Mouse (Mus musculus): ENCODE results near the gene Akirin1. TPM values are rescaled to one million over a fixed set of nuclear protein-coding genes. Genes with fewer than 3 reads are reported as not detected.

Gene Akirin1
- 47.1 and 48.2 TPM in 2 replicates for polyA plus RNA-seq (2015; fragmentation: Nextera tagmentation; extraction: Ambion mirVana)

GRCm38 (mm10) chr4:123750152-123750651 is at the start of gene Akirin1:
Gene Akirin1, minus strand, starts transcription at chr4:123750345.
- Histone ChIP-seq H3K9me3 (no peaks in the 10 kb centered on the region), H3K4me1 (peaks cover 11% of the 10 kb centered on the region), H3K36me3 (no peaks in the 10 kb centered on the region), H3K4me3 (replicated peaks) (peak within 1 kb of the TSS; percentile 99), H3K27ac (peak within 1 kb of the TSS; percentile 85), H3K9ac (peak within 1 kb of the TSS; percentile 92), H3K4me2 (peak within 1 kb of the TSS; percentile 86), H3K27me3 (replicated peaks) (no peaks in the 10 kb centered on the region)
- peak; percentile 98 for ATAC-seq (ENCODE audit: insufficient read depth, low FRiP score, low read depth)
- 0% methylated on average over 44 of the region's 46 CpGs for WGBS

DNA sequence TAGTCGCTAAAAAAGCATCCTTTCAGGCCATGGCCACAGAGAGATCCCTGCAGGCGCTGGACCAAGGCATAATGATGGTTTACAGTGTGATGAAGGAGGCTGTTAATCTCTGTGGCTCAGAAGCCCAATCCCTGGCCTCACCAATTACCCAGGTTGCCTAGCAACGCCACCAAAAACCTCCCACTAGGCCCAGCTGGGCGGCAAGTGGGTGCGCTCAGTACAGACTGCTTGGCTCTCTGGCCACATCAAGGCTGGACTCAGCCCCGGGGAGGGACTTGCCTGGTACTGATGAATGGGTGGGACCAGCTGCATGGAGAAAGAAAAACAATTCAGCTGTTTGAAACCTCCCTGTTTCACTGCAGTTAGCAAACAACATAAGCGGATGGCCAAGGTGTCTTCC is 47.7 kb upstream of the Akirin1 start:
- 54% methylated on average over 7 of the region's 7 CpGs for WGBS
- Histone ChIP-seq H3K4me1 (no peaks in the 10 kb centered on the region), H3K9ac (no peak overlapping the region), H3K27ac (no peak overlapping the region), H3K4me2 (no peak overlapping the region), H3K36me3 (no peaks in the 10 kb centered on the region), H3K27me3 (replicated peaks) (no peaks in the 10 kb centered on the region), H3K9me3 (no peaks in the 10 kb centered on the region), H3K4me3 (replicated peaks) (no peak overlapping the region)
- ATAC-seq (ENCODE audit: insufficient read depth, low FRiP score, low read depth), result no peak

DNA sequence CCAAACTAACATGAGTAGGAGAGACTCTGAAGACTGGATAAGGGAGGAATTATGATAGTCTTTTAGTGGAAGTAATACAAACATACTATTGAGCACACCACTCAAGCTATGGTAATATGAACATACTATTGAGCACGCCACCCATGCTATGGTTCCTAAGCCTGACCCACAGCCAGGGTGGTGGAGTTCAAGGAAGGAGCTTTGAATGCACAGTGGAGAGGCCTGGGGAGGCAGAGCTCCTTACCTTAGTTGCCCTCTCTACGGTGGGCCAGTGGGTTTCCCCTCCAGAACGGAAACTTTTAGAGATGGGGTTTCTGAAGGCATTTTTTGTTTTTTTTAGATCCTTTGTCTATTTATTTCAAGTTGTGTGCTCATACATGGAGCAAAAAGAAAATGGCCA is 47.3 kb upstream of the Akirin1 start:
- Histone ChIP-seq H3K27me3 (replicated peaks) (no peaks in the 10 kb centered on the region), H3K36me3 (no peaks in the 10 kb centered on the region), H3K4me3 (replicated peaks) (no peak overlapping the region), H3K4me1 (no peaks in the 10 kb centered on the region), H3K4me2 (no peak overlapping the region), H3K9ac (no peak overlapping the region), H3K27ac (no peak overlapping the region), H3K9me3 (no peaks in the 10 kb centered on the region)
- ATAC-seq (ENCODE audit: insufficient read depth, low FRiP score, low read depth), result no peak
- WGBS, result 85% methylated on average over 3 of the region's 3 CpGs

DNA sequence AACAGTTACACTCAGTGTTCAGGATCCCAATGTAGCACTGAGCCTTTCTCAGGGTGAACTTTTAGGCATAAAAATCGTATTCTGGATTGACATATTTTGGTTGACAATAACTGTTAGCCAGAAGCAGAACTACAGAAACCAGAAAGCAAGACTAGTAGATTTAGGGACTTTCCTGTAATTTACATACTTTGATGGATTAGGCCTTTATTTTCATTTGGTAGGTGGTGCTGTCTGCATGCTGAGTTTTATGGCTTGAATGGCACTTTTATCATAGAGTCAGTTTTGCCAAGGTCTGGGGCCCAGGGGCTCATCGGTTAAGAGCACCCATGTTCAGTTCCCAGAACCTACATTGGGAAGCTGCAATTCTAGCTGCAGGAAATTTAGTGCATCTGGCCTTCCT is 44.9 kb upstream of the Akirin1 start:
- H3K4me3 ChIP-seq (replicated peaks), result no peak overlapping the region
- WGBS, result 67% methylated on average over 2 of the region's 2 CpGs
- H3K27ac ChIP-seq, result no peak overlapping the region
- ATAC-seq (ENCODE audit: insufficient read depth, low FRiP score, low read depth), result no peak
- H3K9ac ChIP-seq, result no peak overlapping the region
- no peaks in the 10 kb centered on the region for H3K27me3 ChIP-seq (replicated peaks)
- H3K4me1 ChIP-seq, result no peaks in the 10 kb centered on the region
- H3K4me2 ChIP-seq, result no peak overlapping the region
- H3K36me3 ChIP-seq, result no peaks in the 10 kb centered on the region
- H3K9me3 ChIP-seq, result no peaks in the 10 kb centered on the region

DNA sequence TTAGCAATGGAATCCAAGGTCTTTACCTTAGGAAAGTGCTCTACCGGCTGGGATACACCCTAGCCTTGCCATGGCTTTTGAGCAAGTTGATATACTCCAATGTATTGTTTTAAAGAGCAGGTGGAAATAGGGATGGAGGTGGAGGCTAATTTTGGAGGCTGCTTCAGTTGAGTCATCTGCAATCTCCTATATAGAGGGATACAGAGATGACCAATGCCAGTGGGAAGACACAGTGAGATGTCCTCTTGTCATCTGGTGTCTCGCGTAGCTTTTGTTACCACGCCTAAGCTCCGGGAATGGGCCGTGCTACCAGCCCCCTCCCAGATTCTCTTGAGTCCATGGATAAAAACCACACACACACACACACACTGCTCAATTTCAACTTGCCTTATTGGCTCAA is 43.0 kb upstream of the Akirin1 start:
- Histone ChIP-seq H3K4me1 (0 out of 2 replicates have a peak, but pooled peaks cover 3% of the 10 kb centered on the region), H3K27me3 (replicated peaks) (no peaks in the 10 kb centered on the region), H3K9ac (no peak overlapping the region), H3K27ac (no peak overlapping the region), H3K4me2 (no peak overlapping the region), H3K4me3 (replicated peaks) (no peak overlapping the region), H3K36me3 (no peaks in the 10 kb centered on the region), H3K9me3 (no peaks in the 10 kb centered on the region)
- ATAC-seq (ENCODE audit: insufficient read depth, low FRiP score, low read depth), result no peak
- 92% methylated on average over 6 of the region's 6 CpGs for WGBS

- Histone ChIP-seq H3K36me3 (no peaks in the 10 kb centered on the region), H3K4me3 (replicated peaks) (no peak overlapping the region), H3K4me1 (peaks cover 7% of the 10 kb centered on the region; the same call in 1 of the 2 replicates), H3K27me3 (replicated peaks) (no peaks in the 10 kb centered on the region), H3K9me3 (no peaks in the 10 kb centered on the region), H3K4me2 (no peak overlapping the region), H3K9ac (no peak overlapping the region), H3K27ac (no peak overlapping the region)
- no peak for ATAC-seq (ENCODE audit: insufficient read depth, low FRiP score, low read depth)
- 73% methylated on average over 2 of the region's 2 CpGs for WGBS
Observed at GRCm38 (mm10) chr4:123792666-123793065, 42.5 kb upstream of the Akirin1 start.

- peak within 1 kb of the TSS; percentile 55; the same call in 1 of the 2 replicates for H3K27ac ChIP-seq
- H3K4me3 ChIP-seq (replicated peaks), result peak within 1 kb of the TSS; percentile 32
- ATAC-seq (ENCODE audit: insufficient read depth, low FRiP score, low read depth), result peak; percentile 85
- no peak within 1 kb of the TSS for H3K9ac ChIP-seq
- WGBS, result 28% methylated on average over 12 of the region's 12 CpGs
- no peaks in the 10 kb centered on the region for H3K36me3 ChIP-seq
- H3K27me3 ChIP-seq (replicated peaks), result no peaks in the 10 kb centered on the region
- H3K4me1 ChIP-seq, result peaks cover 8% of the 10 kb centered on the region; the same call in 1 of the 2 replicates
- no peaks in the 10 kb centered on the region for H3K9me3 ChIP-seq
- peak within 1 kb of the TSS; percentile 45 for H3K4me2 ChIP-seq
Observed at GRCm38 (mm10) chr4:123787191-123787985, 37.2 kb upstream of the Akirin1 start, which contains the start of gene Rhbdl2. Gene Rhbdl2, plus strand, starts transcription at chr4:123787874.

GRCm38 (mm10) chr4:123768234-123768633 is 18.1 kb upstream of the Akirin1 start:
- no peak for ATAC-seq (ENCODE audit: insufficient read depth, low FRiP score, low read depth)
- no peak overlapping the region for H3K9ac ChIP-seq
- no peak overlapping the region for H3K4me3 ChIP-seq (replicated peaks)
- H3K4me2 ChIP-seq, result no peak overlapping the region
- 74% methylated on average over 4 of the region's 4 CpGs for WGBS
- no peak overlapping the region for H3K27ac ChIP-seq
- H3K4me1 ChIP-seq, result no peaks in the 10 kb centered on the region
- no peaks in the 10 kb centered on the region for H3K36me3 ChIP-seq
- H3K27me3 ChIP-seq (replicated peaks), result no peaks in the 10 kb centered on the region
- no peaks in the 10 kb centered on the region for H3K9me3 ChIP-seq

DNA sequence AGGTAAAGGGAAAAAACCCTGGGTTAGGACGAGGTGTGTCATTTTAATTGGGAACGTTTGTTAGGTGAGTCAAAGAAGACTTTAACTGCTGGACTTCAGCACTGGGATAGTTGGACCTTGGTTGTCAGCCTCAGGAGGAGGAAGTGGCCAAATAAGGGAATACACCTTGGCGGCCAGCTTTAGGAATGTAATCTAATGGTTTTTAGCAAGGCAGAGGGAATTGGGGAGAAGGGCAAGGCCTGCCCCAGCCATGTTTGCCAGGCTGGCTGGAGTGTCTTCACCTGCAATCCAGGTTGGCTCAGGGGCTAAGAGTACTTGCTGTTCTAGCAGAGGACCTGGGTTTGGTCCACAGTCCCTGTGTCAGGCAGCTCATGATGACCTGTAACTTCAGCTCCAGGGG is 17.7 kb upstream of the Akirin1 start:
- Histone ChIP-seq H3K36me3 (no peaks in the 10 kb centered on the region), H3K9ac (no peak overlapping the region), H3K27ac (no peak overlapping the region), H3K4me2 (no peak overlapping the region), H3K9me3 (no peaks in the 10 kb centered on the region), H3K4me1 (no peaks in the 10 kb centered on the region), H3K27me3 (replicated peaks) (no peaks in the 10 kb centered on the region), H3K4me3 (replicated peaks) (no peak overlapping the region)
- ATAC-seq (ENCODE audit: insufficient read depth, low FRiP score, low read depth), result no peak
- 68% methylated on average over 3 of the region's 3 CpGs for WGBS

DNA sequence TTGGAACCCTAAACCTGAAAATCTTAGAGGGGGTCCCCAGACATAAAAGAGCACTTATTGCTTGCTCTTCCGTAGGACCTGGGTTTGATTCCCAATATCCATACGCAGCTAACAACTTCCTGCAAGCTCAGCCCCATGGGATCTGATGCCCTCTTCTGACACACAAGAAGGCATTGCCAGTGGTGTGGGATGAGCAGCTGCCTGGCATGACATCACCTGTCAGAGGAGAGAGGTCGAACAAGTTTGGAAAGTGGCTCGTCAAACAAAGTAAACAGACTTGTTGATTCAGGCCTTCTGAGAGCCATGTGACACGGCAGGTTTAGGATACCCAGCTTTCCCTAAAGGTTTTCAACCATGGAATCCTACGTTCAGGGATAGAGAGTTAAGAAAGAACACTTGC is 14.9 kb upstream of the Akirin1 start:
- WGBS, result 52% methylated on average over 6 of the region's 6 CpGs
- Histone ChIP-seq H3K27ac (no peak overlapping the region), H3K4me2 (no peak overlapping the region), H3K9ac (no peak overlapping the region), H3K27me3 (replicated peaks) (no peaks in the 10 kb centered on the region), H3K4me1 (no peaks in the 10 kb centered on the region), H3K9me3 (no peaks in the 10 kb centered on the region), H3K4me3 (replicated peaks) (no peak overlapping the region), H3K36me3 (no peaks in the 10 kb centered on the region)
- ATAC-seq (ENCODE audit: insufficient read depth, low FRiP score, low read depth), result no peak

DNA sequence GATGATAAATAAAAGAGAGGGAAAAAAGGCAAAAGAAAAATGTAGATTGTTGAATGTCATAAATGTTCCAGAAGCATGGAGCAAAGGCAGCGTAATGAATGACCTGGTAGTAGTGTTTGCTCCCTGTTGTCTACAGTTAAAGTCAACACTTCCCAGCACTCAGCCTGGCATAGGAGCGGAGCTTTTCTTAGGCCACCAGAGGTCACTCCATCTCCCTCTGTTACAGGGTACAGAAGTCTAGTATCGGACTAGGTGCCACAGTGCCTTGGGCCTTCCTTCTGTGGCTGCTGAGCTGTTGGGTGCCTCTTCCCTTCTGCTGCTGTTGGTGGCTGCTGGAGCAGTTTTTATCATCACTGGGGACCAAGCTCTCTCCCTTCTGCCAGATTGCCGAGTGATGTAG is 8.2 kb upstream of the Akirin1 start:
- no peak for ATAC-seq (ENCODE audit: insufficient read depth, low FRiP score, low read depth)
- Histone ChIP-seq H3K27me3 (replicated peaks) (no peaks in the 10 kb centered on the region), H3K4me1 (no peaks in the 10 kb centered on the region), H3K27ac (no peak overlapping the region), H3K9me3 (no peaks in the 10 kb centered on the region), H3K4me2 (no peak overlapping the region), H3K4me3 (replicated peaks) (no peak overlapping the region), H3K9ac (no peak overlapping the region), H3K36me3 (no peaks in the 10 kb centered on the region)
- 53% methylated on average over 4 of the region's 4 CpGs for WGBS

DNA sequence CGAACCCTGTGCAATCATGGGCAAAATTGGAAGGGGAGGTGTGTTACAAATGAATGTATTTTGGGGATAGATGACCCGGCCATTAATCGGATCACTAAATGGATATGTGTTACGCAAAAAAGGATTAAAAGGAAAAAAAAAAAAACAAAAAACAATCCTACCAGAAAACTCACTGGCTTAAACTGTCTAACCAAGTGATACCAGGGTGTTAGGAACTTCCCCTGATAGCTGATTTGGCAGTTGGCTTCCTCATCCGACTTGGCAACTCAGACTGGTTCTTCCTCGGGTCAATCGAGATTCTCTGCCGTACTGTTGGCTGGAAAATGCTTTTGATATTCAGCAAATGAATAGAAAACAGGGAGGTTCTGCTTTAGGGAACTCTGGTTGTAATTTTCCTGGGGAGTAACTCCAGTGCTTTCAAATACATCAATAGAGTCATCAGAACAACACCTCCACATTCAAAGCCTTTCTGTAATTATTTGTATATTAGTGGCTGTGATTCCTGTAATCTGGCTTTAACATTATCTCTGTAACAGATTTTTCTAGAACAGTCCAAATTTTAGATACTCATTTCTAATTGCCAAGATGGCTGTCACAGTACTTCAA is 665 bp upstream of the Akirin1 start:
- Histone ChIP-seq H3K4me1 (peaks cover 11% of the 10 kb centered on the region), H3K4me2 (peak overlapping the region; percentile 67), H3K9ac (no peak overlapping the region), H3K27me3 (replicated peaks) (no peaks in the 10 kb centered on the region), H3K36me3 (no peaks in the 10 kb centered on the region), H3K9me3 (no peaks in the 10 kb centered on the region), H3K4me3 (replicated peaks) (peak overlapping the region; percentile 99), H3K27ac (no peak overlapping the region)
- WGBS, result 1% methylated on average over 8 of the region's 8 CpGs
- ATAC-seq (ENCODE audit: insufficient read depth, low FRiP score, low read depth), result no peak
